Mouse (Mus musculus) hindbrain, postnatal 0 days (tissue): ENCODE measurements around the gene Ndufb10. TPM values are rescaled to one million over a fixed set of nuclear protein-coding genes. Genes with fewer than 3 reads are reported as not detected.
"Not testable (repeated sequence)": the region's sequence is repeated elsewhere in the genome, so short reads cannot be mapped to it uniquely, and the experiment has no call there.

Source experiments
- ATAC-seq: fragments of 200-750 bp; cut with Nextera tagmentation; 2 replicates; pipeline ENCODE4 v1.8.0; 2017; ENCODE audit warnings: mild to moderate bottlenecking, moderate TSS enrichment, moderate library complexity
- DNase-seq: peaks from one replicate; pipeline ENCODE4 v3.0.0-alpha.2; 2015; ENCODE audit warnings: low spot score
- H3K27ac ChIP-seq: fragments of 300-500 bp; sonication (generic); 2 replicates; pipeline ENCODE4 v1.5.1; 2014; ENCODE audit warnings: mild to moderate bottlenecking
- H3K27me3 ChIP-seq: fragments of 300-500 bp; sonication (generic); 2 replicates; pipeline ENCODE4 v1.6.1; 2014; ENCODE audit warnings: low read length, mixed read lengths; ENCODE audit not compliant: insufficient read depth
- H3K36me3 ChIP-seq: fragments of 300-500 bp; sonication (generic); 2 replicates; pipeline ENCODE4 v1.6.1; 2014; ENCODE audit warnings: low read length, mixed read lengths; ENCODE audit not compliant: insufficient read depth
- H3K4me1 ChIP-seq: fragments of 300-500 bp; sonication (generic); 2 replicates; pipeline ENCODE4 v1.6.1; 2014; ENCODE audit warnings: antibody characterized with exemption, low read length, mixed read lengths; ENCODE audit not compliant: insufficient read depth
- H3K4me2 ChIP-seq: fragments of 300-500 bp; sonication (generic); 2 replicates; pipeline ENCODE4 v1.6.1; 2014; ENCODE audit warnings: low read depth, mild to moderate bottlenecking, low read length, moderate library complexity, mixed read lengths
- H3K4me3 ChIP-seq: fragments of 300-500 bp; sonication (generic); 2 replicates; pipeline ENCODE4 v1.5.1; 2014; ENCODE audit warnings: low read length
- H3K9ac ChIP-seq: fragments of 300-500 bp; sonication (generic); replicated peaks from 2 replicates; pipeline ENCODE4 v1.6.1; 2014; ENCODE audit warnings: mild to moderate bottlenecking, low read length, moderate library complexity, mixed read lengths
- H3K9me3 ChIP-seq: fragments of 300-500 bp; sonication (generic); 2 replicates; pipeline ENCODE4 v1.6.1; 2016; ENCODE audit warnings: low read length, mixed read lengths
- CTCF ChIP-seq: IDR thresholded peaks from 2 replicates; pipeline ENCODE4 v1.5.1; 2016; ENCODE audit warnings: antibody characterized with exemption, control low read depth, low read depth
- whole genome bisulfite sequencing: fragments of 180-500 bp; shearing (Covaris S2); extraction: QIAGEN DNeasy Blood & Tissue Kit; methylation state at CpG from one replicate; pipeline ENCODE4 v1.1.7; 2014; 5-methylcytosine and 5-hydroxymethylcytosine counted together
- polyA plus RNA-seq: library from polyadenylated mRNA; unstranded; fragments of >200 nt; fragmentation: Nextera tagmentation; extraction: Ambion mirVana; gene quantifications from 2 replicates; pipeline ENCODE4 v1.2.1, GENCODE M21; 2015
- total RNA-seq: library from RNA; depleted of rRNA; stranded (reverse); fragments of >200 nt; gene quantifications from 2 replicates; pipeline ENCODE4 v1.2.3, GENCODE M21; 2014

The Ndufb10 gene
- total and polyA plus RNA-seq, 2 experiments from 2014 or later: 157 to 353 TPM

DNA sequence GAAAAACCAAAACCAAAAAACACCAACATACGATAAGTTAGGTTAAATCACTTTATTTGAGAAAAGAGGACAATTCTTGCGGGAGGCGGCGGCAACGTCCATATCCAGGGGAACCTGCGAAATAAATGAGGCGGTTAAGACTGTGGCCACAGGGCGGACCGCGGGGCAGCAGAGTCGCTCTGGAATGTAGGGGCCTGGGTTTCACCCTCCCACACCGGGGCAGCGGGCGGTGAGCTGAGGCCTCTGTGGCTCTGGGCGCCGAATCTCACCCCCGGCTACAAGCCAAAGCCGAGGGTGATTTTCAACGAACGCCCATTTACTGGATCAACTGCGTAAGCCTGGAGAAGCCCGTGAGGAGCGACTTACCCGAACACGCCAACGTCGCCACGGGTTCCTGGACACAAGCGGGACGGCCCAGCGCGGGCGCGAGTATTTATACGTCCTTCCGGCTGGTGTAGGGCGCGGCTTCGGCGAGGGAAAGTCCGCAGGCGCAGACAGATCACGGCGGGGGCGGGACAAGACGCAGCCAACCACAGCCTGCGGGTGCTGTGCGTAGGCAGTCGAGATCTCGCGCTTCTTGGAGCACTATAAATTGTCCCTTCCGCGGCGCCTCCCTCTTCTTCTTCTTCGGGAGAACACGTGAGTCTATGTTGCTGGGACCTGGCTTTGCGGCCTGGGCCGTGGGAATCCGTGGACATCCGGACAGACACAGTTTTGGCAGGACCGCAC, 4.6 kb downstream of the Ndufb10 start:
- no peaks in the 10 kb centered on the region for H3K27me3 ChIP-seq
- peak overlapping the region; percentile 63 for H3K4me2 ChIP-seq
- DNase-seq (peak; percentile 99), ATAC-seq (peak; percentile 97)
- TF ChIP-seq CTCF: no peak
- peak overlapping the region; percentile 82 for H3K27ac ChIP-seq
- H3K4me1 ChIP-seq: peaks cover 7% of the 10 kb centered on the region; the same call in 1 of the 2 replicates
- peak overlapping the region; percentile 61 for H3K4me3 ChIP-seq
- H3K36me3 ChIP-seq: peaks cover 12% of the 10 kb centered on the region
- peak overlapping the region; percentile 85 for H3K9ac ChIP-seq
- WGBS: under 1% methylated on average over 61 of the region's 61 CpGs
- no peaks in the 10 kb centered on the region for H3K9me3 ChIP-seq

DNA sequence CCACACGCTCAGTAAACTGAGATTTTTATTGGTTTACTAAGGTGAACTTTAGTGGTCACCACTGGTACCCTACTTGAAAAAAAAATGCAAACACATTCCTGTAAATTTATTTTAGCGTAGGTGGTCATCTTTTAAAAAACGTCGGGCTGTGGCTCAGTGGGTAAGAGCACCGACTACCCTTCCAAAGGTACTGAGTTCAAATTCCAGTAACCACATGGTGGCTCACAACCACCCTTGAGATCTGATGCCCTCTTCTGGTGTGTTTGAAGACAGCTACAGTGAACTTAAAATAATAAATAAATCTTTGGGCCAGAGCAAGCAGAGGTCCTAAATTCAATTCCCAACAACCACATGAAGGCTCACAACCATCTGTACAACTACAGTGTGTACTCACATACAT, 5.3 kb downstream of the Ndufb10 start:
- DNase-seq, H3K9me3 ChIP-seq, H3K27ac ChIP-seq, ATAC-seq, H3K9ac ChIP-seq, H3K4me1 ChIP-seq, H3K27me3 ChIP-seq: not testable (repeated sequence)
- Histone ChIP-seq H3K4me2 (peak overlapping the region; percentile 59), H3K36me3 (peaks cover 12% of the 10 kb centered on the region), H3K4me3 (peak overlapping the region; percentile 61)
- 69% methylated on average over 5 of the region's 5 CpGs for WGBS
- peak; percentile 27; the same call in 1 of the 2 replicates for TF ChIP-seq CTCF

DNA sequence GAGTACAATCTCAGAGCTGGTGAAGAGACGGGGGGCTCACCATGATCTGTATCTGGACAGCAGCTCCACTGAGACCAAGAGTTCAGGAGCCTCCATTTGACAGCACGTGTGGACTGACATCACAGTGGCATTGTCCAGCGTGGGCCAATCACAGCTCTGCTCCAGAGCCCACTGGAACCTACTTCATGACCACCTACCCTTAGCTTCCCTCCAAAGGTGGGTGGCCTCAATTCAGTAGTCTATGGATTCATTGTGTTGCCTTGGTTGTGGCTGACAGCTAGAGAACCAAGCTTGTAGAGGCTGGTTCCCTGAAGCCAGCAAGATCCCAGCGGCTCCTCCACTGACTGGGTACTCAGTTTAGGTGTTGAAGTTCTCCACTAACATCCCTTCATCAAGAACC, 6.3 kb downstream of the Ndufb10 start, which contains the start of the genes Rnf151 and Rps2:
Rnf151 (minus strand) TSS at position 121 of the 400 bp plus-strand sequence.
Rps2 (plus strand) TSS at position 174 of the 400 bp plus-strand sequence.
- no peaks in the 10 kb centered on the region; the same call in 1 of the 2 replicates for H3K4me1 ChIP-seq
- no peak for TF ChIP-seq CTCF
- DNase-seq (no peak), ATAC-seq (no peak)
- no peaks in the 10 kb centered on the region for H3K9me3 ChIP-seq
- H3K36me3 ChIP-seq: peaks cover 12% of the 10 kb centered on the region
- H3K27ac ChIP-seq: no peak within 1 kb of the TSS
- H3K4me3 ChIP-seq: peak within 1 kb of the TSS; percentile 61; the same call in 1 of the 2 replicates
- no peak within 1 kb of the TSS; the same call in 1 of the 2 replicates for H3K9ac ChIP-seq
- WGBS: 77% methylated on average over 4 of the region's 4 CpGs
- peak within 1 kb of the TSS; percentile 59 for H3K4me2 ChIP-seq
- no peaks in the 10 kb centered on the region for H3K27me3 ChIP-seq

DNA sequence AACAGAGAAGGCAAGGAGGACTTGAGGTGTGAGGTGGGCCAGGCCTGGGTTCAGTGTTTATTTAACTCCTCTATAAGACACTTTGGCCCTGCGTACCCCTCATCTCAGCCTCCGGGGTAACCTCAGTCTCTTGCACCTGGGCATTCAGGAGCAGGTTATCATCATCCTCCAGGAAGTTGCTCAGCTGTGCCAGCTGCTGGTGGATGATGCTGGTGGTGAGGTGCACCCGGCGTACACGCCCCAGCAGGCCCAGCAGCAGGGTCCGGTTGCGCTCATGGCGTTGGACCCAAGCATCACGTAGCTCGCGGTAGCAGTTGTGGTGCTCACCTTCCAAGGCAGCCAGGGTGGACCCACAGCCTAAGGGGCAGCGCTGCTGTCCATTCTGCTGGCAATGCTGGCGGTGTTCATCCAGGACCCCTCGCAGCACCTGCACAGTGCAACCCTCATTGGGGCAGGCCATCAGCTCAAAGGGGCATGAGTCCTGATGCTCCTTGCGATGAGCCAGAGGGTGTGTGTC, 8.1 kb downstream of the Ndufb10 start:
- Histone ChIP-seq H3K9me3 (no peaks in the 10 kb centered on the region), H3K9ac (no peak overlapping the region), H3K36me3 (no peaks in the 10 kb centered on the region; the same call in 1 of the 2 replicates), H3K4me1 (no peaks in the 10 kb centered on the region), H3K27ac (no peak overlapping the region), H3K27me3 (no peaks in the 10 kb centered on the region), H3K4me3 (no peak overlapping the region), H3K4me2 (no peak overlapping the region)
- DNase-seq (no peak), ATAC-seq (no peak)
- WGBS: 95% methylated on average over 15 of the region's 15 CpGs
- TF ChIP-seq CTCF: no peak

DNA sequence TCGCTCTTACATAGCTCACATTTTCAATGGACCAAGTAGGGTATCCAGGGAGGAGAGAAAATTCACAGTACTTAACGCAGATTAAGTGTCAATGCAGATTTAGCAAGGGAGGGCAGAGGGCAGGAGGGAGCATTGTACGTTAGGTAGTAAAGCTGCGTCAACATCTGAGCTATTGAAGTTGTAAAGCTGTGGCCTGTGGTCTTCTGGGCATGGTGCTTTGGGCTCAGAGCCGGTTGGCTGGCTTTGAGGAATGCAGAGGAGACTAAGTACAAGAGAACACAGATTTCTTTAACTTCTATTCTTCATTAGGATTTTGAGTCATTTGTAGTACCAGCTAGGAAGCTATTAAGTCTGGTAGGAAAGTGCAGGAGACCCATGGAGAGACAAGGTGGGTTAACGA, 8.7 kb downstream of the Ndufb10 start:
- no peaks in the 10 kb centered on the region for H3K4me1 ChIP-seq
- TF ChIP-seq CTCF: no peak
- H3K36me3 ChIP-seq: no peaks in the 10 kb centered on the region; the same call in 1 of the 2 replicates
- no peak overlapping the region for H3K27ac ChIP-seq
- ATAC-seq (no peak), DNase-seq (no peak)
- WGBS: 72% methylated on average over 6 of the region's 6 CpGs
- H3K4me2 ChIP-seq: no peak overlapping the region
- H3K4me3 ChIP-seq: no peak overlapping the region
- no peak overlapping the region for H3K9ac ChIP-seq
- no peaks in the 10 kb centered on the region for H3K27me3 ChIP-seq
- no peaks in the 10 kb centered on the region for H3K9me3 ChIP-seq

DNA sequence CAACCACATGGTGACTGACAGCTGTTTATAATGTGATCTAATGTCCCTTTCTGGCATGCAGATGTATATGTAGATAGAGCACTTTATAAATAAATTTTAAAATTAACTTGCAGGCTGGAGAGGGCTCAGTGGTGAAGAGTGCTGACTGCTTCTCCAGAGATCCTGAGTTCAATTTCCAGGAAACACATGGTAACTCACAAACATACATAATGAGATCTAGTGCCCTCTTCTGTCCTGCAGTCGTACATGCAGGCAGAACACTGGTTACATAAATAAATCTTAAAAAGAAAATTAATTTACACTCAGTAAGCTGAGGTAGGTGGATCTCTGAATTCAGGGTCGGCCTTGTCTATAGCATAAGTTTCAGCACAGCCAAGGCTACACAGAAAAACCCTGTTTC, 15.6 kb downstream of the Ndufb10 start:
- peaks cover 17% of the 10 kb centered on the region for H3K36me3 ChIP-seq
- no peaks in the 10 kb centered on the region for H3K9me3 ChIP-seq
- H3K4me1 ChIP-seq: peaks cover 3% of the 10 kb centered on the region; the same call in 1 of the 2 replicates
- DNase-seq (peak; percentile 40), ATAC-seq (no peak)
- H3K27me3 ChIP-seq: no peaks in the 10 kb centered on the region
- 30% methylated on average over 2 of the region's 2 CpGs for WGBS
- no peak overlapping the region for H3K27ac ChIP-seq
- TF ChIP-seq CTCF: peak; percentile 53; the same call in 1 of the 2 replicates
- no peak overlapping the region; the same call in 1 of the 2 replicates for H3K4me2 ChIP-seq
- no peak overlapping the region for H3K9ac ChIP-seq
- no peak overlapping the region for H3K4me3 ChIP-seq
